Mouse (Mus musculus) limb, embryonic 10.5 days (tissue): ENCODE results near the gene Wdtc1. TPM values are rescaled to one million over a fixed set of nuclear protein-coding genes. Genes with fewer than 3 reads are reported as not detected.

Experiments used
- DNase-seq: peaks from one replicate; pipeline ENCODE4 v3.0.0-alpha.2; 2017; ENCODE audit warnings: low spot score
- H3K27ac ChIP-seq: fragments of 300-500 bp; sonication (generic); 2 replicates; pipeline ENCODE4 v1.5.1; 2016; ENCODE audit warnings: mild to moderate bottlenecking
- H3K27me3 ChIP-seq: fragments of 300-500 bp; sonication (generic); 2 replicates; pipeline ENCODE4 v1.6.1; 2016; ENCODE audit warnings: low read depth, mild to moderate bottlenecking; ENCODE audit not compliant: poor library complexity, severe bottlenecking
- H3K36me3 ChIP-seq: fragments of 300-500 bp; sonication (generic); 2 replicates; pipeline ENCODE4 v1.6.1; 2016; ENCODE audit warnings: mild to moderate bottlenecking, moderate library complexity
- H3K4me1 ChIP-seq: fragments of 300-500 bp; sonication (generic); 2 replicates; pipeline ENCODE4 v1.6.1; 2016
- H3K4me3 ChIP-seq: fragments of 300-500 bp; sonication (generic); 2 replicates; pipeline ENCODE4 v1.5.1; 2016; ENCODE audit warnings: mild to moderate bottlenecking, moderate library complexity
- H3K9me3 ChIP-seq: fragments of 300-500 bp; sonication (generic); replicated peaks from 2 replicates; pipeline ENCODE4 v1.6.1; 2016; ENCODE audit warnings: mild to moderate bottlenecking
- WGBS: fragments of 180-500 bp; shearing (Covaris S2); methylation state at CpG from one replicate; pipeline ENCODE4 v1.1.7; 2016; 5-methylcytosine and 5-hydroxymethylcytosine counted together
- polyA plus RNA-seq: library from polyadenylated mRNA; unstranded; fragments of >200 nt; fragmentation: Nextera tagmentation; extraction: Ambion mirVana; gene quantifications from 2 replicates; pipeline ENCODE4 v1.2.1, GENCODE M21; 2016

The Wdtc1 gene
- polyA plus RNA-seq, 1 experiment from 2014 or later: 15.5 TPM

GRCm38 (mm10) chr4:133388781-133389552 lies 35.7 kb upstream of the Wdtc1 start:
- Histone ChIP-seq H3K27ac (no peak overlapping the region), H3K9me3 (no peaks in the 10 kb centered on the region), H3K4me1 (peaks cover 21% of the 10 kb centered on the region), H3K36me3 (peaks cover 18% of the 10 kb centered on the region; the same call in 1 of the 2 replicates), H3K4me3 (no peak overlapping the region), H3K27me3 (no peaks in the 10 kb centered on the region)
- DNase-seq: no peak
- 93% methylated on average over 16 of the region's 16 CpGs for WGBS

DNA sequence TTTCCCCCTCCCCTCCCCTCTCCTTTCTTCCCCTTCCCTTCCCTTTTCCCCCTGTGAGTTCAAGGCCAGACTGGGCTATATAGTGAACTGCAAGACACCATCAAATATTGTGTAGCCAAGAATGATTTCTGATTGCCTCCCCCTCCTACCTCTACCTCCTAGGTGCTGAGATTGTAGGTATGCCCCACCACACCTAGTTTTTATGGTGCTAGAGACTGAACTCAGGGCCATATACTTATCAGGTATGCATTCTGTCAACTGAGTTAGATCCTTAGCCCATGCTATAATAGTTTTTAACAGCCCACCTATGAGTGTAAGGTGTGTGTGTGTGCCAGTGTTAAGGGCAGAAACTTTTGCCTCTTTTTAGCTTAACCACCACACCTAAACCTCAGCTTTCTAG lies 33.8 kb upstream of the Wdtc1 start:
- peaks cover 25% of the 10 kb centered on the region; the same call in 1 of the 2 replicates for H3K36me3 ChIP-seq
- no peak overlapping the region for H3K27ac ChIP-seq
- DNase-seq: no peak
- no peaks in the 10 kb centered on the region for H3K27me3 ChIP-seq
- no peak overlapping the region for H3K4me3 ChIP-seq
- no peaks in the 10 kb centered on the region for H3K9me3 ChIP-seq
- peaks cover 20% of the 10 kb centered on the region for H3K4me1 ChIP-seq

DNA sequence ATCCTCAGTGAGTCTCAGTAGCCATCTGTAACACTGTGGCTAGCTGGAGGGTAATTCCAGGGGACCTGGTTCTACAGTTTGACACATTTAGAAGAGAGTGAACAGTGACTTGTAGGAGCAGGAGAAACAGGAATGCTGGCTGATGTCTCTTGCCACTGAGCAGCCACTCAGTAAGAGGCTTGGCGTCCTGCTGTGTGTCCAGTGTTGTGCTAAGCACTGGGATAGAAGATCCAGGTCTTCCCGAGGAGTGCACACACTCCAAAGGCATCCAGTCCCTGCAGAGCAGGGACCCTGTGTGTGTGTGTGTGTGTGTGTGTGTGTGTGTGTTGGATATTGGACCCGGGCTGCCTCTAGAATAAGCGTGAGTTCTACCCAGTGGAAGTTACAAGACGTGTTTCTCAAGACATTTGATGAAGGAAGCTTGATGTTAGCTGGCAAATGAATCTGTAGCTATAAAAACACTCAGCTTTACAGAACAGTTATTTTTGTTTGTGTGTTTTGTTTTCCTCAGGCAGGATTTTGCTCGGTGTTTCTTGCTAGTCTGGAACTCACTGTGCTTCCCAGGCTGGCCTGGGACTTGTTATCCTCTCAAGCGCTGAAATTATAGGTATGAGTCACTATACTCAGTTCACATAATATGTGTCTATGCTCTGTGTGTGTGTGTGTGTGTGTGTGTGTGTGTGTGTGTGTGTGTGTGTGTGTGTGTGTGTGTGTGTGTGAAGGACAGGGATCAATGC lies 32.9 kb upstream of the Wdtc1 start:
- H3K9me3 ChIP-seq: no peaks in the 10 kb centered on the region
- WGBS: 82% methylated on average over 7 of the region's 7 CpGs
- H3K4me1 ChIP-seq: peaks cover 14% of the 10 kb centered on the region
- no peaks in the 10 kb centered on the region for H3K27me3 ChIP-seq
- H3K27ac ChIP-seq: no peak overlapping the region
- peaks cover 33% of the 10 kb centered on the region for H3K36me3 ChIP-seq
- no peak overlapping the region for H3K4me3 ChIP-seq
- no peak for DNase-seq

DNA sequence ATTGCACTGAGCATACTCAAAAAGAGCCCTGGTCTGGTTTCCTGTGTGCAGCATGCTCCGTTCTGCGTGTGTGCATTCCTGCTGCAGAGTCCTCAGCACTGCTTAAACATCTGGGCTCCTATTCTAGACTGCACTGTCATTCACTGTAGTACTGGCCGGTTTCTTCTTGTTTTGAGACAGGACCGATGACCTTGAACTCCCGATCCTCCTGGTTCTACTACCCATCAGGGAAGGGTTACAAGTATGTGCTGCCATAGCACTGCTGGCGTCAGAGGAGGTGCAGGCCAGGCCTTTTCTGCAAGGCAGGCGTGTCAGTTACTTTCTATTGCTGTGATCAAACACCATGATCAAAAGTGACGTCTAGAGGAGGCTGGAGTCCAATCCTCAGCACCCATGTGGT lies 27.9 kb upstream of the Wdtc1 start:
- no peak overlapping the region for H3K27ac ChIP-seq
- H3K36me3 ChIP-seq: peaks cover 31% of the 10 kb centered on the region
- WGBS: 81% methylated on average over 8 of the region's 8 CpGs
- no peak overlapping the region for H3K4me3 ChIP-seq
- H3K27me3 ChIP-seq: no peaks in the 10 kb centered on the region
- H3K9me3 ChIP-seq: no peaks in the 10 kb centered on the region
- H3K4me1 ChIP-seq: peaks cover 47% of the 10 kb centered on the region
- no peak for DNase-seq

DNA sequence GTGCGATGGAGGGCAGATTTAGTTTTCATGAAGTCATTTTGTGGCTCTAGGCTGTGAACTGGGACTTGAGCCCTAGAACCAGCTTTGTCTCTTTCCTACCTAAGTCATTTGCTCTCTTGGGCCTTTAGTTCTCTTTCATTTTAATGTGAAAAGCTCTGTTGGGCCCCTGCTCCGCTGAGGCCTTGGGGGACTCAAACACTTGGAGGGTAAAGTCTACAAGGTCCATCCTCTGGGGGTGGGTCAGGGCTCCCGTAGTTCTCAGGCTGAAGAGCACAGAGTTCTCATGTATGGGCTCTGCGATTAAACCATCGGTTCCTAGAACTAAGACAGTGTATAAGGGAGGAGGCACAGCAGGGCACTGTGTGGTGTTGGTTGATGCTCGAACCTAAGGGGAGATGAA lies 27.3 kb upstream of the Wdtc1 start:
- Histone ChIP-seq H3K9me3 (no peaks in the 10 kb centered on the region), H3K27ac (no peak overlapping the region), H3K4me1 (peaks cover 51% of the 10 kb centered on the region), H3K27me3 (no peaks in the 10 kb centered on the region), H3K36me3 (peaks cover 34% of the 10 kb centered on the region), H3K4me3 (no peak overlapping the region)
- no peak for DNase-seq
- 84% methylated on average over 6 of the region's 6 CpGs for WGBS

GRCm38 (mm10) chr4:133379861-133380260 lies 26.6 kb upstream of the Wdtc1 start:
- H3K36me3 ChIP-seq: peaks cover 36% of the 10 kb centered on the region
- H3K27me3 ChIP-seq: no peaks in the 10 kb centered on the region
- no peaks in the 10 kb centered on the region for H3K9me3 ChIP-seq
- peak; percentile 27 for DNase-seq
- no peak overlapping the region for H3K4me3 ChIP-seq
- no peak overlapping the region for H3K27ac ChIP-seq
- 56% methylated on average over 3 of the region's 3 CpGs for WGBS
- peaks cover 51% of the 10 kb centered on the region for H3K4me1 ChIP-seq

DNA sequence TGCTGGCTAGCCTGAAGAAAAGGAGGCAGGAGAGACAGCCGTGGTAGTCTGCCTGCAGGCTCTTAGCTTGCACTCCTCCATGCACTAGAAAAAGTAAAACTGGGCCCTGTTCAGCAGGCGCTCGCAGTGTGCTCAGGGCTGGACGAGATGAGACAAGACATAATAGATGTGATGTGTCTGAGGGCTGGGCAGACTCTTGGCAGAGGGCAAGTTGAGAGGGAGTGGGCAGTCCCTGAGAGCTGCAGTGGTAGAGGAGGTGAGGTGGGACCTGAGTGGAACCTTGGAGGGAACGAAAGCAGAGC lies 25.7 kb upstream of the Wdtc1 start:
- Histone ChIP-seq H3K4me3 (no peak overlapping the region), H3K4me1 (peaks cover 51% of the 10 kb centered on the region)

DNA sequence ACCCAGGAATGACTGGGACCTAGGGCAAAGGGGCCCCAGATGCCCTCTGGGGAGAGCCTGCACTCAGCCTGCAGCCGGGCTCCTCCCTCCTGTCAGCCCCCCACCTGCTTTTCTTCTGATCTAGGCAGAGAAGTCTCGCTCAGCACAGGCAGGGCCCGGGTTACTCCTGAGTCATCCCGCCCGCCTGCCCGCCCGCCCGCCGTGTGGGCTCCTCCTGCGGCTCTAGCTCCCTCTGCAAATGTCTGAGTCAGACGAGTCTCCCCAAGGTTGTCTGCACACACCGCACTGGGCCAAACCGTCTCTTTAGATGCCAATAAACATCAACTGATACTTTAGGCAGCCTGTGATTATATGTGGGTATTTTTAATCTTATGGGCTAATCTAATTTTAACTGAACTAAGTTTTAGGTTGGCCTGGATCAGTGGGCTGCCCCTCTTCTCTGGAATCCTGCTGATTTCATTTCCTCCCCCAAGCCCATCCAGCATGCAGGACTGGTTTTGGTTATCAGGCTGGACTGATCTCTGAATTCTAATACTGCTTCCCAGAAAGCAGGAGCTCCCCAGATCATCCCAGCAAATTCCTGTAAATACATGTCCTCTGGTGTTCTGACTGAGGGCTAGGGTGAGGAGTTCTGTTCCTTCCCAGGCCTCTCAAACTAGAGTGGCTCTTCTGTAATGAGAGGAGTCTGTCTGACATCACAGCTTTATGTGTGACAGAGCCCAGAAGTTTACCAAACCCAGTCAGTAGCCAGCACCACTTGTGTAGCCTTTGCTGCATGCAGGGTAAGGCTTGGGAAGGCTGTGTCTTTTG lies 25.2 kb upstream of the Wdtc1 start:
- Histone ChIP-seq H3K27ac (peak overlapping the region; percentile 73), H3K27me3 (no peaks in the 10 kb centered on the region), H3K9me3 (no peaks in the 10 kb centered on the region), H3K4me3 (peak overlapping the region; percentile 18; the same call in 1 of the 2 replicates), H3K4me1 (peaks cover 54% of the 10 kb centered on the region), H3K36me3 (peaks cover 35% of the 10 kb centered on the region)
- WGBS: 3% methylated on average over 13 of the region's 13 CpGs
- peak; percentile 67 for DNase-seq

More for the DNA sequence above, 25.7 kb upstream of the Wdtc1 start:
- Histone ChIP-seq H3K27ac (peak overlapping the region; percentile 73), H3K36me3 (peaks cover 35% of the 10 kb centered on the region), H3K27me3 (no peaks in the 10 kb centered on the region), H3K9me3 (no peaks in the 10 kb centered on the region)
- peak; percentile 32 for DNase-seq
- 39% methylated on average over 5 of the region's 5 CpGs for WGBS

DNA sequence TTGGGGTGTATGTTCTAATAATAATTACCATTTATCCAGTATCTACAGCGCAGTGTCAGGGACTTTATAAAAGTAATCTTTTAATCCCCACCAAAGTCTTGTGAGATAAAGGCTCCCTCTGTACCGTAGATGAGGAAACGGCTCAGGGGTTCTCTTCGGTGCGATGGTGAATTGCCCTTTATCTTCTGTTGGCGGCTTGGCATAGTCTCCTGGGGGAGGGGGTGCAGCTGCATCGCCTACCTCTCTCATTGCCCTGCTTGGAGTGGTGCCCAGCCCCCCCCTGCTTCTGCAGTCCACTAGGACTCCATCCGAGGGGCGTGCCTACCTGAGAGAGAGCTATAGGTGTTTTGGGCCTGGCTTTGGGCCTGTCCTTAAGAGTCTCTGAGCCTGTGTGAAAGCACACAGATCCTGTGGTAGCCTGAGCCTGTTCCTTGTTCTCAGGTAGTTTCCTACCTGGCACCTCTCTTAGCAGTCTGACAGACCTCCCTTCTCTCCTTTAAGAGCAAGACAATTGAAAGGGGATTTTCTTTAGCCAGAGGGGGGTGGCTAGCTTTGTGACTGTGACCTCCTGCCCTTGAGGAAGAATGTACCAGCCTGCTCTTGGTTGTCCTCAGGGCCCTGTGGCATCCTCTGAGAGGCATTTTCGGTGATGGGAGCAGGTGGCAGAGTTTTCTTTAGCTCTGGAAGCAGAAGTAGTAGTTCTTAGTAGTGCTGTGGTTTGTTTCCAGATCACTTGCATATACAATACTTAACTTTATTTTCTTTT lies 22.7 kb upstream of the Wdtc1 start:
- peak overlapping the region; percentile 21; the same call in 1 of the 2 replicates for H3K27ac ChIP-seq

DNA sequence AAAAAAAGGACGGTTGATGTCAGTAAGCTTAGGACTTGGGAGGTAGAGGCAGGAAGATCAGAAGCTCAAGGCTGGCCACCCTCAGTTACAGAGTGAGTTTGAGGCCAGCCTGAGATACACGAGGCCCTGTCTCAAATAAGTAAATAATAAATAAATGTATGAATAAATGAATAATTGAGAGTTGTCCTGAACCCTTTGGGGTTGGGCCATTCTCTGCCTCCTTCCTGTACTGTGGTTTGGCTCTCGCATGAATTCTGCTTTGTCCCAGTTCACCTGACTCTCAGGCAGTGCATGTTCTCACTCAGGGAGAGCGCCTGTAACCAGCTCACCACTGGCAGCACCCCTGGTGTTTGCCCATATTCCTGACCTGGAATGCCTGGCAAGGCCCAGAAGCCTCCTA lies 20.7 kb upstream of the Wdtc1 start:
- H3K9me3 ChIP-seq: no peaks in the 10 kb centered on the region
- H3K4me1 ChIP-seq: peaks cover 69% of the 10 kb centered on the region
- 86% methylated on average over 4 of the region's 4 CpGs for WGBS

More for the DNA sequence above, 22.7 kb upstream of the Wdtc1 start:
- 86% methylated on average over 10 of the region's 10 CpGs for WGBS
- no peaks in the 10 kb centered on the region for H3K27me3 ChIP-seq
- peaks cover 76% of the 10 kb centered on the region for H3K4me1 ChIP-seq
- peaks cover 19% of the 10 kb centered on the region for H3K36me3 ChIP-seq
- peak; percentile 26 for DNase-seq
- H3K9me3 ChIP-seq: no peaks in the 10 kb centered on the region
- H3K4me3 ChIP-seq: no peak overlapping the region

DNA sequence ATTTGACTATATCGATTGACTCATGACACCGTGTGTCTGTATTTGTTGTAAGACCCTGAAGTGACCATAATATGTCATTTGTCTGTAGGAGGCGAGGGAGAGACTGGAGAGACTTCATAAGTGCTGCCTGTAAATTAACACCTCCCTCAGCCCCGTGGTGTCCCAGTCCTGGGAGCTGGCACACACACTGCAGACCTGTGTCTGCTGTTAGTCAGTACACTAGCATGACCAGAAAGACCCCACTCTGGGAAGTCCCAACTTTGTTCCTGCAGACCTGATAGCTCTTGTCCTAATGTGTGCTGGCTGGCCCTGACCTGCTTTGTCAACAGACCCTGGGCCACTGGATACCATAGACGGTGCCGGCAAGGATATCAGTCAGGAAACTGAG lies 19.0 kb upstream of the Wdtc1 start:
- no peak overlapping the region for H3K27ac ChIP-seq
- peaks cover 19% of the 10 kb centered on the region for H3K36me3 ChIP-seq
- H3K27me3 ChIP-seq: no peaks in the 10 kb centered on the region
- H3K9me3 ChIP-seq: no peaks in the 10 kb centered on the region
- peaks cover 52% of the 10 kb centered on the region for H3K4me1 ChIP-seq
- 73% methylated on average over 6 of the region's 6 CpGs for WGBS
- peak overlapping the region; percentile 80; the same call in 1 of the 2 replicates for H3K4me3 ChIP-seq
- peak; percentile 30 for DNase-seq

More for the DNA sequence above, 20.7 kb upstream of the Wdtc1 start:
- no peaks in the 10 kb centered on the region for H3K27me3 ChIP-seq
- H3K36me3 ChIP-seq: peaks cover 19% of the 10 kb centered on the region
- H3K27ac ChIP-seq: no peak overlapping the region
- H3K4me3 ChIP-seq: no peak overlapping the region
- DNase-seq: peak; percentile 25

GRCm38 (mm10) chr4:133371621-133372277 lies 18.5 kb upstream of the Wdtc1 start:
- Histone ChIP-seq H3K36me3 (peaks cover 17% of the 10 kb centered on the region), H3K9me3 (no peaks in the 10 kb centered on the region), H3K4me3 (peak overlapping the region; percentile 80), H3K27me3 (no peaks in the 10 kb centered on the region), H3K4me1 (peaks cover 47% of the 10 kb centered on the region), H3K27ac (0 out of 2 replicates have a peak overlapping the region, but pooled peaks have one; percentile 20)
- WGBS: 83% methylated on average over 7 of the region's 7 CpGs
- peak; percentile 29 for DNase-seq
